Mouse (Mus musculus) C2C12 (cell line): ENCODE results near the gene Zyg11a. TPM values are rescaled to one million over a fixed set of nuclear protein-coding genes. Genes with fewer than 3 reads are reported as not detected.
A peak's percentile ranks its signal among the peaks of the same experiment; 100 is the strongest.

Source experiments
- H3K27me3 ChIP-seq: one replicate; pipeline ENCODE4 v1.6.1; 2011; ENCODE audit not compliant: control insufficient read depth, insufficient read depth, insufficient read length
- H3K36me3 ChIP-seq: one replicate; pipeline ENCODE4 v1.6.1; 2011; ENCODE audit not compliant: control insufficient read depth, insufficient read depth
- H3K4me3 ChIP-seq: one replicate; pipeline ENCODE4 v1.5.1; 2011; ENCODE audit warnings: mild to moderate bottlenecking, control low read depth; ENCODE audit not compliant: poor library complexity, insufficient read depth, severe bottlenecking
- H3K79me2 ChIP-seq: one replicate; pipeline ENCODE4 v1.6.1; 2011; ENCODE audit not compliant: control insufficient read depth, insufficient read depth
- H3K79me3 ChIP-seq: one replicate; pipeline ENCODE4 v1.6.1; 2011; ENCODE audit warnings: low read depth, control low read depth
- H3ac ChIP-seq: one replicate; pipeline ENCODE3; 2011; ENCODE audit warnings: low read depth; ENCODE audit not compliant: control insufficient read depth, insufficient read length
- CEBPB ChIP-seq: IDR thresholded peaks from one replicate; pipeline ENCODE4 v1.6.1; 2011; ENCODE audit warnings: low read depth, mild to moderate bottlenecking, control low read depth, moderate library complexity
- CTCF ChIP-seq: IDR thresholded peaks from one replicate; pipeline ENCODE4 v1.5.1; 2011; ENCODE audit not compliant: control insufficient read depth, insufficient read depth, insufficient read length
- FOSL1 ChIP-seq: IDR thresholded peaks from one replicate; pipeline ENCODE4 v1.8.0; 2011; ENCODE audit warnings: mild to moderate bottlenecking, low read length; ENCODE audit not compliant: poor library complexity, insufficient read depth, severe bottlenecking
- MAX ChIP-seq: IDR thresholded peaks from one replicate; pipeline ENCODE4 v1.6.1; 2011; ENCODE audit warnings: mild to moderate bottlenecking, control low read depth
- MYOD1 ChIP-seq: IDR thresholded peaks from one replicate; pipeline ENCODE4 v1.6.1; 2011; ENCODE audit warnings: low read depth; ENCODE audit not compliant: control insufficient read depth, insufficient read length
- MYOG ChIP-seq: IDR thresholded peaks from one replicate; pipeline ENCODE4 v1.6.1; 2011; ENCODE audit not compliant: control insufficient read depth, insufficient read length; ENCODE audit errors: extremely low read depth
- USF1 ChIP-seq: IDR thresholded peaks from one replicate; pipeline ENCODE4 v1.6.1; 2011; ENCODE audit warnings: low read depth, mild to moderate bottlenecking, control low read depth, moderate library complexity
- polyA plus RNA-seq: library from polyadenylated mRNA; unstranded; fragments of >200 nt; fragmentation: generic; extraction: Trizol; gene quantifications from one replicate; pipeline ENCODE4 v1.2.1, GENCODE M21; 2012; ENCODE audit warnings: missing spikeins

Zyg11a gene
- polyA plus RNA-seq, 1 experiment = 0.01 TPM

DNA sequence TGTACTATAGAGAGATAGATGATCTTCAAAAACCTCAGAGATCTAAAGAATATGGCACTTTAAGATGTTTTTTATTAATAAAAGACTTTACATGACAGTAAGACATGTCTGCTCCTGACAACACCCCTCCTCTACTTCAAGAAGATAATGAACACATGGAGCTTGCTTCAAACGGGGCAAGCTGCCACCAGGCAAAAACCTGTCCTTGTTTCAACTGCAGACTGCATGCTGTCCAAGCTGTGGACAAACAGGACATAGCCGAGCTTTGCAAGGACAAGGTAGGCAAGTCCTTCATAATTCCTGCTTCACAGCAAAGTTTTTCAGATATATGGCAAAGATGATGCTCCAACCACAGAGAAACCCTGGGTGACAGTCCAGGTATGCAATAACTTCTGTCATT, 18.6 kb downstream of the Zyg11a start:
- no peak overlapping the region for H3ac ChIP-seq
- H3K27me3 ChIP-seq = no peaks in the 10 kb centered on the region
- no peak for TF ChIP-seq USF1
- no peak for TF ChIP-seq MYOD1
- TF ChIP-seq MYOG = no peak
- no peak for TF ChIP-seq CEBPB
- no peak for TF ChIP-seq CTCF
- TF ChIP-seq FOSL1 = no peak
- TF ChIP-seq MAX = no peak
- peaks cover 2% of the 10 kb centered on the region for H3K79me3 ChIP-seq
- H3K79me2 ChIP-seq = no peaks in the 10 kb centered on the region
- H3K4me3 ChIP-seq = no peak overlapping the region
- no peaks in the 10 kb centered on the region for H3K36me3 ChIP-seq

DNA sequence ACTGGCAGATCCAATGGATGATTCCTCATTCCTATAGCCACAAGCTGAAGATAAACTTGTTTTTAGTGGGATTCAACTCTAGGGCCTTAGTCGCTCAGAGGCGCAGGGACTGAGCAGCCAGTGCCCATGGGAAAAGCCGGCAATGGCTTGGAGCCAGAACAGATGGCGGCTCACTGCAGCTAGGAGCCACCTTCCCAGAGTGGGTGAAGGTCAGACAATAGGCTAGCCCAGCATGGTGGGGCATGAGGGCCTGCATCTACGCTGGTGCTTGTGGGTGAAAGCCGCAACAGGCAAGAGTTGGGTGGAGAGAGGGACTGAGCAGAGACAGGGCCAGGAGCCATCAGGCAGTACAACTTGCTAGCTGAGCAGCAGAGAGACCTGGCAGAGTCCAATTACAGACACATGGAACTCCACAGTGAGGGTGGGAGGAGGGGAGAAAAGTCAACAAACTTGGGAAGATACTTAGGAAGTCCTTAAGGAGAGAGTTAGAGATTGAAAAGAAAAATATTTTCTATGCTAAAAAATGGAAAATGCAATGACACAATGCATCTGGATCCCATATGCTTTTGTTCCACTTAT, 21.5 kb downstream of the Zyg11a start:
- Histone ChIP-seq H3K4me3 (no peak overlapping the region), H3K36me3 (no peaks in the 10 kb centered on the region), H3ac (no peak overlapping the region), H3K27me3 (peaks cover 20% of the 10 kb centered on the region), H3K79me2 (no peaks in the 10 kb centered on the region), H3K79me3 (peaks cover 2% of the 10 kb centered on the region)
- TF ChIP-seq FOSL1 (no peak), MYOD1 (no peak)

DNA sequence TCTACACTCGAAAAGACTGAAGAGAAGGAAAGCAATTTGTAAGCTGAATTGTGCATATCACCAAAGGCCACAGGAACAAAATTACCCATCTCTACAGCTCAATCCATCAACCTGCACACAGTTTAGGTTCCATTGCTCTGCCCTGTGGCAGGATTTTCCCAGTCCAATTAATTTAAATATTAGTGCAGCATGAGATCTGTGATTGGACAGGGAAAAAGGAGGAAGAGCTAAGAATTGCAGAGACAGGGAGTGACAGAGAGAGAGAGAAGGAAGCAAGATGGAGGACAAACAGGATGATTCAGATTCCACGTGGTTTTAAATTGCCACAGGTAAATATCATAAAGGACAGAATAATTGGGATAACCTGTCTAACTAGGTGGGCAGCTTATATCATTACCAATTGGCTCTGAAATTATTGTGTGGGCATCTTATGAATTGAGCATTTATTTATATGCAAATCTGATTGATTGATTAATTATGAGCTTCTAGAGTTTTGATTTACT, 25.0 kb downstream of the Zyg11a start:
- TF ChIP-seq USF1 (no peak), CEBPB (no peak), MAX (peak; percentile 39), MYOD1 (no peak), FOSL1 (no peak), MYOG (no peak)
- Histone ChIP-seq H3K4me3 (peak overlapping the region; percentile 34), H3K27me3 (peaks cover 24% of the 10 kb centered on the region), H3ac (no peak overlapping the region), H3K79me2 (no peaks in the 10 kb centered on the region), H3K36me3 (no peaks in the 10 kb centered on the region), H3K79me3 (peaks cover 2% of the 10 kb centered on the region)

DNA sequence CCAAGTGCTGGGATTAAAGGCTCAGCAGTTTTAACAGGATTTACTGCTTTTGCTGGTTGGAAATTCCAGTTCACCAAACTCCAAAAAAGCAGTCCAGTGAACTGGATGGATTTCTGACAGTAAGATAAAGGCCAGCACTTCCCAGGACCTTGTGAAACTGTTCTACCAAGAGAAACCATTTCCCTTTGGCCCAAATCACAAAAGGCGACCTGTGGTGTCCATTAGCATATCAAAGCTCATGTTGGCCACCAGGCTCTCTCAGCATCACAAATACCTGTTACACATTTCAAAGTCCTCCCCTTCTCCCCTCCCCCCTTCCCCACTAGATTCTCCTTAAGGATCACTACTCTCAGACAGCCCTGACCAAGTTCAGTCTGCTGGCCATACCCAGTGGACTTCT, 35.6 kb downstream of the Zyg11a start:
- H3ac ChIP-seq = no peak overlapping the region
- TF ChIP-seq USF1 (no peak), CTCF (no peak), CEBPB (no peak), MYOD1 (no peak), MYOG (no peak), MAX (no peak), FOSL1 (no peak)
- H3K4me3 ChIP-seq = no peak overlapping the region
- H3K36me3 ChIP-seq = no peaks in the 10 kb centered on the region
- H3K79me3 ChIP-seq = no peaks in the 10 kb centered on the region
- H3K27me3 ChIP-seq = peaks cover 3% of the 10 kb centered on the region
- H3K79me2 ChIP-seq = no peaks in the 10 kb centered on the region

DNA sequence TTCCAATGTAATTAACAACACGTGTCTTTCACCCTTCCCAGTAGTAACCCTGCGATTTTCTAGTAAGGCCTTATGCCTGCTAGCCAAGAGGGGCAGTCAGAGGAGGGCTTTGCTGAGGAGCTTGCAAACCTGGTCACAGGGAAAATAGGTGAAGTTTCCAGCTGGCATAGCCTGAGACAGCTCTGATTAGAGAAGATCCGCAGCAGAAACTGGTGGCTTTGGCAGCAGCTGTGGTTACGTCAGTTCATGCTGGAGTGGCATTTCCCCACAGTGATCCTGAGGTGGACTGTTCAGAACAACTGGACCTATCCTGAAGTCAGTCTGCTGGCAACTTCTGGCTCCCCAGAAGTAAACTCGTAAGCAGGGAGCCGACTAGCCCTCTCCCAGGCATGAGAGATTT, 49.8 kb downstream of the Zyg11a start:
- Histone ChIP-seq H3K27me3 (no peaks in the 10 kb centered on the region), H3K79me3 (no peaks in the 10 kb centered on the region), H3K79me2 (no peaks in the 10 kb centered on the region), H3ac (no peak overlapping the region), H3K36me3 (peaks cover 4% of the 10 kb centered on the region), H3K4me3 (no peak overlapping the region)
- TF ChIP-seq CTCF = no peak

DNA sequence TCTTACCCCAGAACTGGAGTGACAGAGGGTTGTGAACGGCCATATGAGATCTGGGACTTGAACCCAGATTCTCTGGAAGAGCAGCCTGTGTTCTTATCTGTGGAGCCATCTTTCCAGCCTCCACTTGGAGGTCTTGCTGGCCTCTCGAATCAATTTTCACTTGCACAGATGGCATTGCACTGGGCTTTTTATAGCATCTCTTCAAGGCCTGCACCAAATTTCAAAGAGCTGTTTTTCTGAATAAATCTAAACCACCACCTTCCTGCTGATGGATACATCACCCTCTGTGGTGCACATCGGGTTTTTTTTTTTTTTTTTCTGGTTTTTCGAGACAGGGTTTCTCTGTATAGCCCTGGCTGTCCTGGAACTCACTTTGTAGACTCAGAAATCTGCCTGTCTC, 51.0 kb downstream of the Zyg11a start:
- TF ChIP-seq USF1 = no peak
- TF ChIP-seq CEBPB = no peak
- no peak for TF ChIP-seq MYOD1
- no peak for TF ChIP-seq MAX
- no peak for TF ChIP-seq MYOG
- TF ChIP-seq CTCF = no peak
- no peak for TF ChIP-seq FOSL1
- H3K27me3 ChIP-seq = no peaks in the 10 kb centered on the region
- H3ac ChIP-seq = no peak overlapping the region
- no peaks in the 10 kb centered on the region for H3K79me3 ChIP-seq
- peaks cover 4% of the 10 kb centered on the region for H3K36me3 ChIP-seq
- H3K79me2 ChIP-seq = no peaks in the 10 kb centered on the region
- H3K4me3 ChIP-seq = no peak overlapping the region
